Mouse (Mus musculus): ENCODE measurements around the gene Map3k5.
"Not testable (repeated sequence)": the region's sequence is repeated elsewhere in the genome, so short reads cannot be mapped to it uniquely, and the experiment has no call there.

Gene Map3k5

DNA sequence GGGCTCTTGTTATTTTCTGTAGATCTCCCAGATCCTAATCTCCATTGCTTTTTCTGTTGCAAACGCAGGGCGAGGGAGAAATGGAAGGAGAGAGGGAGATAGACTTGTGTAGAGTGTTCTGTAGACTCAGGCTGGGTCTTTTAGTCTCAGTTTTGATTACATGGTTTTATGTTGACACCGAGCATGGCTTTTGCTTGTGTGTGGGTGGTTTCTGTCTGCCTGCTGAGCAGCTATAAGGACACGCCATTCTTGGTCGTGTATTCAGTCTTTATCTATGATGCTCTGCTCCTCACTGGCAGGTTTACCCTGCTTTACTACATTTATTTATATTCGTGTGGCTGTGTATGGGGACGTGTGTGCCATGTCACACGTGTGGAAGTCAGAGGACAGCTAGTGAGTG lies 34.2 kb downstream of the Map3k5 start:
- no peak for DNase-seq

DNA sequence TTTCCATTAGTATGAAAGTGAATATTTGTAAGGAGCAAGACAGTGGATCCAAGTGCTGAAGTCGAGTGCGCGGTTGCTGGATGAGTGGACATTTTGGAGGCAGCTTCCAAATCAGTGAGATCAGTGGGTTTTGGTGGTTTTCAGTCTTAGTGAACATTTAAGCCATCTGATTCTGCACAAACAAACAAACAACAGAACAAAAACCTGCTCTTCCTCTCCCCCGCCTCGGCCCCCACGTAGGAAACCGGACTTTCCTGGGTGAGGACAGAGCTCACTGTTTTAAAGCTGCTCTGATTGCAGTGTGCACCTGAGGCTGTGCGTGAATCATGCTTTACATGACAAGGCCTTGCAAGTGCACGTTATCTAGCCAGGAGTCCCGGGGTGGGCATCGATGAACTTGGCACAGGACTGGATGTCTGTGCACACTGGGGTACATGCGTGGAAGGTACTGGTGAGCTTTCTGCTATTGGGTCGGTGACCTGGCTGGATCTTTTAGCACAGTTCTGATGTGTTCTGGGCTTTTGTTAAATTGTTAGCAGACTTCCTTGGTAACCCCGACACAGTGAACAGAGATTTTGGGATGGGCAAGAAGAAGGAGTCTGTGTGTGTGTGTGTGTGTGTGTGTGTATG lies 35.7 kb downstream of the Map3k5 start:
- no peak for DNase-seq

GRCm38 (mm10) chr10:19971491-19971890 lies 37.2 kb downstream of the Map3k5 start:
- DNase-seq = not testable (repeated sequence)

GRCm38 (mm10) chr10:19973321-19974108 lies 39.2 kb downstream of the Map3k5 start:
- no peak for DNase-seq

GRCm38 (mm10) chr10:19977557-19977956 lies 43.3 kb downstream of the Map3k5 start:
- no peak for DNase-seq

DNA sequence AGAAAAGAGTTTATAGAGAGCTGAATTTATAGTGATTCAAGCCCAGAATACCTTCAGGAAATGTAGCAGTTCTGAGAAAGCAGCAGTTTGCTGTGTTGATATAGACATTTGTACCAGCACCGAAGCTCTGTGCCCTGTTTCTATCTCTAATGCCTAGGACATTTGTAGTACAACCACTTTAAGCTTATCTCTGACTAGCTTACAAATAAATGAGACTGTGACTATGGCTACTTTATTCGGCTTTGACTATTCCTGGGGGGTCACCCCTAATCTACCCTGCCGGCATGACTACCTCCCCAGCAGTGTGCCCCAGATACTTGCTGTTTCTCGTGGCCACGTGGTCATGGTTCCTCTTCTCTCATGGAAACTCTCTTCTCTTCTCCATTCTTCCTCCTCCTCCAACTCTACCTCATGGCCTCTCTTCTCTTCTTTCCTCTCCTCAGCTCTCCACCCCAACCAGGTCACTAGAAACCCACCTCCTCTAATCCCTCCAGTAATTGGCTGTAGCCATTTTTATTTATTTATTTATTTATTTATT lies 44.5 kb downstream of the Map3k5 start:
- no peak for DNase-seq

DNA sequence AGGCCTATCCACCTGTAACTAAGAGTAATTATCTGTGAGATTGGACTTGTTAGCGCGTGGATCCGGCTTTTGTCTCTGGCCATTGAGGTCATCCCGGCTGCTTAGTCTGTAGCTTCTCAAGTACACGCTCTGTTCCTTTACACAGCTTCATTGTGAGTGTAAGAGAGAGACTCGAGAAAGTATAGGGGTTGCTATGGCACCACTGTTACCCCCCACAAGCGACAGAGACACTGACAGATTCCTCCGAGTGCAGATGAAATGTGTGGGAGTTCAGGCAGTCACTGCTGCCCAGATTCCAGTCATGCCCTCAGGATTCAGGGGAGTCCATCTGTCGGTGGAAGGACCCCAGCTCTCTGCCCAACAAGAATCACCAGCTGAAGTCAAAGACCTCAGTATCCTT lies 53.5 kb downstream of the Map3k5 start:
- no peak for DNase-seq

GRCm38 (mm10) chr10:19989986-19990385 lies 55.7 kb downstream of the Map3k5 start:
- no peak for DNase-seq

- no peak for DNase-seq
Measured at GRCm38 (mm10) chr10:19990638-19991037, 56.4 kb downstream of the Map3k5 start.

DNA sequence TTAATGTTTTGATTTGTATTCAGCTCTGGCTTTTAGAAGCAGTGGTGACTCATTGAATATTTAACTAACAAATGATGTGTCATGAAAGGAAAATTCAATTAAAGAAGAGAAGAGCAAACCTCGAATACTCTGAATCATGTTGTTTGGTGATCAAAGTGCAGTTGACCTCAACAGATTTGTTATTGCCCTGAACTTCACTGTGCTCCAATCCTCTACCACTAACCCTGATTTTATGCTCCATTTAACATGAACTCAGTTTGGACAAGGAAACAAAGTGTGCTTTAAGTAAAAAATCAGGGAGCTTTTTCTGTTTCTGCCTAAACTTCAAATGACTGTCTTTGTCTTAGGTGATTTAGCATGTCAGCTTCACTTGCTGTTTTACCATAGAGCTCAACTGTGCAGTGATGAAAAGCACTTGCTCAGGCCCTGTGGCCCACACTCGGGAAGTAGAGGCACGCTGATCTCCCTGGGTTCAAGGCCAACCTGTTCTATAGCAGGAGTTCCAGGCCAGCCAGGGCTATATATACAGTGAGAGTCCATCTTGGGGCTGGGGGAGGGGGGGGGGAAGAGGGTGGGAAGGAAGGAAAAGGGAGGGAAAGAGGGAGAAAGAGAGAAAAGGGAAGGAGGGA lies 57.1 kb downstream of the Map3k5 start:
- DNase-seq = no peak

DNA sequence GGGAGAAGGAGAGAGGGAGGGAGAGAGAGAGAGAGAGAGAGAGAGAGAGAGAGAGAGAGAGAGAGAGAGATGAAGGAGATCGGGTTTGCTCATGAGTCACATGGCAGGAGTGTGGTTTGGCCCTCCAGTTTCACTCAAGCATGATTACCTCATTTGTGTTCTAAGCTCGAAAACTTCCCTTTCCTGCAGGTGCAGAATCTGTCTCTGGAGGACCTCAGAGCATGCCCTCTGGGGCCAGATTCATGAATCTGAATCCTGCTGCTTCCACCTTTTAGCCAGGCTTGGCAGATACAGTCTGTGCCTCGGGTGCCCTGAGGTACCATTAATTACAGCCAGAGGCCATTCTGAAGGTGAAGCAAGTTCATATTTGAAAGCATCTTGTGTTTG lies 57.6 kb downstream of the Map3k5 start:
- DNase-seq = no peak

DNA sequence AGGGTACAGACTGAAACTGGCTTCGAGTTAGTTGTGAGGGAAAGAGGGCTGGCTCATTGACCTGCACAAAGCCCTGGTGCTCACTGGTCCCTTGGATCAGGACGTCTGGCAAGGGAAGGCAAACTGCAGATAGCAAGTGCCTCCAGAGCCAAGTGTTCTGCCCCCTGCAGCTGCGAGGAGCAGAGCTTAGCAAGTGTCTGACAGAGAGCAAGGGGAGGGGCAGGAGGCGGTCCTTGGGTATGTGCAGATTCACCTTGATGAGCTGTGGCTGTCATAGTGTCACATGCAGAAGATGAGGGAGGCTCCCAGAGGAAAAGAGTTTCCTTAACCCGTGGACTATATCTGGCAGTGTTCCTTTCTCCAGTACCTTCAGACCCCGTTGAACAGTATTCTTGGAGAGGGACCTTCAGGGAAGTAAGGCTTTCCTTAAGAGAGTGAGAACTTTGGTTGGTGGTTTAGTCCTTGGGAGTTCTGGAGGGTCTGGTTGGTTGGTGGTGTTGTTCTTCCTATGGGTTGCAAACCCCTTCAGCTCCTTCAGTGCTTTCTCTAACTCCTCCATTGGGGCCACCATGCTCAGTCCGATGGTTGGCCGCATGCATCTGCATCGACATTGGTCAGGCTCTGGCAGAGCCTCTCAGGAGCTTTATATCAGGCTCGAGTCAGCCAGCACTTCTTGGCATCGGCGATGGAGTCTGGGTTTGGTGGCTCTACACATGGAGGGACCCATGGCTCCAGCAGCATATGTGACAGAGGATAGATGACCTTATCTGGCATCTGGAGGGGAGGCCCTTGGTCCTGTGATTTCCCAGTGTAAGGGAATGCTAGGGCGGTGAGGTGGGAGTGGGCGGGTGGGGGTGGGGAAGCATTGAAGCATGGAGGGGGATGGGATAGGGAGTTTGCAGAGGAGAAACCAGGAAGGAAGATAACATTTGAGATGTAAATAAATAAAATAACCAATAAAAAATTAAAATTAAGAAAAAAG lies 60.5 kb downstream of the Map3k5 start:
- DNase-seq = no peak

- no peak for DNase-seq
Measured at GRCm38 (mm10) chr10:19996151-19996550, 61.9 kb downstream of the Map3k5 start.

GRCm38 (mm10) chr10:19999703-20000407 lies 65.6 kb downstream of the Map3k5 start:
- DNase-seq = no peak

DNA sequence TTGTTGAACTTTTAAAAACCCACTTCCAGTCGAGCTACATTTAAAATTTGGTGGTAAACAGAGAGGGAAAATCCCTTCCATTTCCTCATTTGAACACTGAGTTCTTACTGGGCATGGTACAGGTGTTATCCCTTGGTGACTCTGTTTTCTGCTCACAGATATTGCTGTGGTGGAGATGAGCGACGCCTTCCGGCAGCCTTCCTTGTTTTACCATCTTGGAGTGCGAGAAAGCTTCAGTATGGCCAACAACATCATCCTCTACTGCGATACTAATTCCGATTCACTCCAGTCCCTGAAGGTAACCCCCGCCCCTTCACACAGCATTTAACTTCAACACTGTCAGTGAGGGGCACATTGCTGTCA lies 66.1 kb downstream of the Map3k5 start:
- DNase-seq = no peak

DNA sequence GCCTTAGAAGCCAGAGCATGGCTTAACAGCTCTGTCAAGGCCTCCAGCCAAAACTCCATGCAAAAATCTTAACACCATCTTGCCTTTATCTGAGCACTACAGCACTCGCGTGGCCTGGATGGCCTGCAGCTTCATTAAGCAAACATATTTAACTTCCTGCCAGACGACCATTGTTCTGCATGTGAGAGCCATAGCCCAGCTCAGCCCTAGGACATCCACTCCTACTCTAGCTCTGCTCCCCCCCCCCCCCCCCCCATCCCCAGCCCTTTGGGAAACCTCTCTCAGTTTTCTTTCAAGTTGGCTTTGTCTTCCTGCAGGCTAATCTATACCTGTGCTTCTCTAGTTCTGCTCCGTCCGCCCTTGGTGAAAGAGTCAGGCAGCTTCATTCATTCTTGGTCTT lies 67.7 kb downstream of the Map3k5 start:
- DNase-seq = no peak

DNA sequence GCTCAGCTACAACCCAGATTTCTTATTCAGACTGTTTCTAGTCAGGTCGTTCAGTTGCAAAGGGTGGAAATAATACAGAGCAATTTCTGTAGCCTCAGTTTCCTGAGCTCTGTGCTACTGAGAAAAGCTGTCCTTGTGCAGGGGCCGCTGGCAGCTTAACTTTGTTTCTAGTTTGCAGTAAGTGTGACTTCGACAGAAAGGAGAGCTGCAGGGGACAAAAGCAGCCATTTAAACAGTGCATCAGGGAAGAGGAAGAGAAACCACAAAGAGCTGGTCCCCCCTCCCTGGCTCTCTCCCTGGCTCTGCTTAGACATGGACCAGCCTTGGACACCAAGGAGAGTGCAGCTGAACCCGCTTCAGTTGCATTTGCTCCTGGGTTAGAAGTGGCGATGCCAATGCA lies 68.7 kb downstream of the Map3k5 start:
- DNase-seq = no peak

DNA sequence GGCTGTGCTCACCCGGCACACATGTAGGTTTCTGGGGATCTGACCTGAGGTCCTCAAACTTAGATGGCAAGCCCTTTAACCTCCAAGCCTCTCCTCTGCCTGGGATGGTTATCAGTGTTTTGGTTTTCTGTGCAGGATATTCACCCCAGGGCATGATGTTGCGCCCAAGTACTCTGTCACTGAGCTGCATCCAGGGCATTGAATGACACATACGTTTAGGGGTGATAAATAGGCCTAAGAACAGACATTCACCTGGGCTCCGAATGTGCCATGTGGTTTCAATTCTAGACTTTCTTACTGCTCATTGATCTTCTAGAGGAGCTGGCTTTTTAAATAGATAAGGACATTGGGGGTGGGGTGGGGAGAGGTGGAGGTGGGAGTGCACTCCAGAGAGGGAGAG lies 70.5 kb downstream of the Map3k5 start:
- DNase-seq = no peak

DNA sequence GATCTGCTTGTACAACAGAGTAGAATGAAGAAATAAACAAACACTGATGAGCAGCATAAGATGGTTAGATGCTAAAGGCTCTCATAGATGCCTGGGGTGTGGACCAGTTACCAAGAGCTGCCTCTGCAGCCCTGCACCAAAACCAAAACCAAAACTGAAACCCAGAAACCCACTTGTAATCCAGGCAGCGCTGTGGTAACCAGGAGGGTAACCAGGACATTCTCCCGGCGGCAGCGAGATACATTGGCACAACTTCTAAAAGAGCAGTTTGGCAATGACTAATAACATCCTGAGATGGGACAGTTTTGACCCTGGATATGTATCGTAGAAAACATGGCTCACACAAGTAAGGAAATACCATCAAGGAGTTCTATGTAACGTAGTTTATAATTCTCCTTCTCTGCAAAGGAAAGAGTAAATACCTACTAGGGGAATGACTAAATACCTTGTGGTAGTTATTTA lies 71.2 kb downstream of the Map3k5 start:
- DNase-seq = no peak

GRCm38 (mm10) chr10:20006333-20007093 lies 72.2 kb downstream of the Map3k5 start:
- no peak for DNase-seq

DNA sequence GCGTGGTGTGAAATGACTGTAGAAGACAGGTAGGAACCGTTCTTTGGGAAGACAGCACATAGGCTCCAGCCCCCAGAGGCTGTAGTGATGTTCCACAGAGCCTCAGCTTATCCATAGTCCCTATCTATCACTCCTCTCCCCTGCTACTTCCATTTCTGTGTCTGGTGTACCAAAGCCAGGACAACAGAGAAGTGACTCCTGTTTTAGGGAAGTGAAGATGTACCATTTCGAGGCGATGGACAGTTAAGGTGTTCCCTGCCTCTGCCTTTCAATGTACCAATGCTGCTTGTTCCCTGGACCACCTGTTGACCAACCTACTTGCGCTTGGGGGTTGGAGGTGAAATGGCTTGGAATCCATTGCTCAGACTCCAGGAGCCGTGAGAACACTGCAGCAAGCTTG lies 75.0 kb downstream of the Map3k5 start:
- no peak for DNase-seq

Measured in lung, postnatal 14 days (tissue).